In genomic region chr2:151701231-151702145, GRCm38 (mm10) we compare ENCODE assay signal across 9 mouse cellular contexts. TPM values are rescaled to one million over a fixed set of nuclear protein-coding genes. Genes with fewer than 3 reads are reported as not detected.
DNase-seq lines count a peak whose midpoint lies in the region; ATAC-seq lines count a peak whose summit lies in the region.
"Had no signal": no experiment of that assay in that cellular context is flagged by ENCODE, and none has a peak within 500 bp of the region (broad histone marks: within the 10 kb centered on the region; RNA-seq: fewer than 3 reads in every experiment).

TSS of gene Tmem74b (plus strand) at chr2:151702008.

- no peaks in the 10 kb centered on the region; the same call in 1 of the 2 replicates for H3K9me3 ChIP-seq in megakaryocyte, embryonic 14.5 days
- H3K9me3 ChIP-seq in hindbrain, embryonic 13.5 days, result no peaks in the 10 kb centered on the region
- H3K9me3 ChIP-seq in midbrain, embryonic 15.5 days, result no peaks in the 10 kb centered on the region

- H3K4me3 ChIP-seq in megakaryocyte, embryonic 14.5 days (replicated peaks), result peak within 1 kb of the TSS; percentile 88
- peak within 1 kb of the TSS; percentile 85 for H3K4me3 ChIP-seq in hindbrain, embryonic 13.5 days
- peak within 1 kb of the TSS; percentile 81 for H3K4me3 ChIP-seq in midbrain, embryonic 15.5 days

- ATAC-seq in megakaryocyte, adult 5-6 weeks (ENCODE audit: poor library complexity, severe bottlenecking), result no peak
- no peak for ATAC-seq in hindbrain, embryonic 13.5 days (ENCODE audit: low FRiP score)
- ATAC-seq in midbrain, embryonic 15.5 days (replicated peaks), result peak; percentile 57
- ATAC-seq in inflammation-experienced regulatory T-cells, adult 6 months, result no peak

- peak; percentile 6 for DNase-seq in embryo, embryonic 10.5 days (ENCODE audit: low spot score)
- no peak for DNase-seq in embryo, embryonic 10 days (ENCODE audit: low spot score)
- no peak for DNase-seq in thymus, postnatal 10 days (ENCODE audit: low spot score in 2 of 2)

- peaks cover 16% of the 10 kb centered on the region for H3K4me1 ChIP-seq in megakaryocyte, embryonic 14.5 days
- peaks cover 33% of the 10 kb centered on the region for H3K4me1 ChIP-seq in hindbrain, embryonic 13.5 days (replicated peaks)
- H3K4me1 ChIP-seq in midbrain, embryonic 15.5 days, result peaks cover 24% of the 10 kb centered on the region

- H3K9ac ChIP-seq in hindbrain, embryonic 13.5 days, result peak within 1 kb of the TSS; percentile 94
- peak within 1 kb of the TSS; percentile 86 for H3K9ac ChIP-seq in midbrain, embryonic 15.5 days

- peak within 1 kb of the TSS; percentile 83 for H3K27ac ChIP-seq in hindbrain, embryonic 13.5 days
- peak within 1 kb of the TSS; percentile 81 for H3K27ac ChIP-seq in midbrain, embryonic 15.5 days

- H3K4me2 ChIP-seq in hindbrain, embryonic 13.5 days, result peak within 1 kb of the TSS; percentile 90
- peak within 1 kb of the TSS; percentile 89 for H3K4me2 ChIP-seq in midbrain, embryonic 15.5 days

- H3K27me3 ChIP-seq in megakaryocyte, embryonic 14.5 days (replicated peaks), result peaks cover 76% of the 10 kb centered on the region
- H3K27me3 ChIP-seq in hindbrain, embryonic 13.5 days, result peaks cover 19% of the 10 kb centered on the region; the same call in 1 of the 2 replicates
- H3K27me3 ChIP-seq in midbrain, embryonic 15.5 days (replicated peaks), result no peaks in the 10 kb centered on the region; the same call in 1 of the 2 replicates

- 3% methylated on average over 24 of the region's 25 CpGs for WGBS in hindbrain, embryonic 13.5 days
- 3% methylated on average over 25 of the region's 25 CpGs for WGBS in midbrain, embryonic 15.5 days

- no peaks in the 10 kb centered on the region for H3K36me3 ChIP-seq in megakaryocyte, embryonic 14.5 days (replicated peaks; ENCODE audit: low read length)
- peaks cover 11% of the 10 kb centered on the region for H3K36me3 ChIP-seq in hindbrain, embryonic 13.5 days
- H3K36me3 ChIP-seq in midbrain, embryonic 15.5 days (replicated peaks), result peaks cover 4% of the 10 kb centered on the region

RNA-seq across cellular contexts. Expression of gene Tmem74b, which starts in this region (rescaled TPM):
- polyA plus RNA-seq in megakaryocyte, embryonic 14.5 days (2012; ENCODE audit: insufficient read depth, low replicate concordance), result 0.08 TPM in 1 of 2 replicates, not detected in the other
- total RNA-seq in megakaryocyte, adult 5-6 weeks (2015), result not detected in 2 replicates
- not detected in 2 replicates for total RNA-seq in megakaryocyte, adult 5-6 weeks (2017)
- 20.6 and 22.1 TPM in 2 replicates for polyA plus RNA-seq in hindbrain, embryonic 13.5 days (2015; fragmentation: Nextera tagmentation; extraction: Ambion mirVana)
- 29.9 and 32.3 TPM in 2 replicates for polyA plus RNA-seq in midbrain, embryonic 15.5 days (2015; fragmentation: Nextera tagmentation; extraction: Ambion mirVana)
- polyA plus RNA-seq in inflammation-experienced regulatory T-cells, adult 6 months (2017; shearing (Covaris generic)), result not detected
- total RNA-seq: hematopoietic stem cell, adult 5-6 weeks had no signal

Comparison
In these comparisons a context has a peak if more than half of its experiments do, and no peak if none do; other contexts are left out.
1. RNA of gene Tmem74b (polyA plus RNA-seq): 29.9 to 32.3 TPM in midbrain, embryonic 15.5 days and 20.6 to 22.1 TPM in hindbrain, embryonic 13.5 days; 0.08 TPM in megakaryocyte, embryonic 14.5 days and not detected in inflammation-experienced regulatory T-cells, adult 6 months; every median in the first group is over 10 times any median in the second.
2. Peak in every context shown above with its lines, with median percentiles within 50 percentile points of each other: H3K4me3 ChIP-seq.